Mouse (Mus musculus) limb, embryonic 12.5 days (tissue): Measurements from ENCODE around the gene Slc39a3. TPM values are rescaled to one million over a fixed set of nuclear protein-coding genes. Genes with fewer than 3 reads are reported as not detected.
A peak's percentile ranks its signal among the peaks of the same experiment; 100 is the strongest.
"Not testable (repeated sequence)": the region's sequence is repeated elsewhere in the genome, so short reads cannot be mapped to it uniquely, and the experiment has no call there.

Source experiments
- ATAC-seq: fragments of 200-750 bp; cut with Nextera tagmentation; 2 replicates; pipeline ENCODE4 v1.8.0; 2017; ENCODE audit warnings: low read depth, moderate TSS enrichment; ENCODE audit not compliant: insufficient number of reproducible peaks, insufficient read depth, low FRiP score, low TSS enrichment
- H3K27ac ChIP-seq: fragments of 300-500 bp; sonication (generic); 2 replicates; pipeline ENCODE4 v1.5.1; 2016; ENCODE audit warnings: mild to moderate bottlenecking, moderate library complexity
- H3K27me3 ChIP-seq: fragments of 300-500 bp; sonication (generic); 2 replicates; pipeline ENCODE4 v1.6.1; 2016; ENCODE audit warnings: mild to moderate bottlenecking, moderate library complexity
- H3K36me3 ChIP-seq: fragments of 300-500 bp; sonication (generic); 2 replicates; pipeline ENCODE4 v1.6.1; 2016; ENCODE audit warnings: mild to moderate bottlenecking, moderate library complexity
- H3K4me1 ChIP-seq: fragments of 300-500 bp; sonication (generic); replicated peaks from 2 replicates; pipeline ENCODE4 v1.6.1; 2016
- H3K4me2 ChIP-seq: fragments of 300-500 bp; sonication (generic); 2 replicates; pipeline ENCODE4 v1.6.1; 2016; ENCODE audit warnings: mild to moderate bottlenecking, moderate library complexity
- H3K4me3 ChIP-seq: fragments of 300-500 bp; sonication (generic); replicated peaks from 2 replicates; pipeline ENCODE4 v1.5.1; 2016; ENCODE audit warnings: mild to moderate bottlenecking
- H3K9ac ChIP-seq: fragments of 300-500 bp; sonication (generic); replicated peaks from 2 replicates; pipeline ENCODE4 v1.6.1; 2016; ENCODE audit warnings: mild to moderate bottlenecking, moderate library complexity
- H3K9me3 ChIP-seq: fragments of 300-500 bp; sonication (generic); 2 replicates; pipeline ENCODE4 v1.6.1; 2016; ENCODE audit warnings: mild to moderate bottlenecking, moderate library complexity
- WGBS: fragments of 180-500 bp; shearing (Covaris S2); methylation state at CpG from one replicate; pipeline ENCODE4 v1.1.7; 2016; 5-methylcytosine and 5-hydroxymethylcytosine counted together
- polyA plus RNA-seq: library from polyadenylated mRNA; unstranded; fragments of >200 nt; fragmentation: Nextera tagmentation; extraction: Ambion mirVana; gene quantifications from 2 replicates; pipeline ENCODE4 v1.2.1, GENCODE M21; 2016

The Slc39a3 gene
- polyA plus RNA-seq, 1 experiment from 2014 or later, result 17.6 TPM

- no peak overlapping the region for H3K27ac ChIP-seq
- H3K36me3 ChIP-seq, result no peaks in the 10 kb centered on the region
- 74% methylated on average over 7 of the region's 7 CpGs for WGBS
- no peaks in the 10 kb centered on the region for H3K9me3 ChIP-seq
- no peak overlapping the region for H3K4me3 ChIP-seq
- no peak overlapping the region for H3K4me2 ChIP-seq
- peaks cover 8% of the 10 kb centered on the region for H3K4me1 ChIP-seq
- peaks cover 58% of the 10 kb centered on the region for H3K27me3 ChIP-seq
- ATAC-seq, result no peak
- no peak overlapping the region for H3K9ac ChIP-seq
These were observed 46.8 kb downstream of the Slc39a3 start for GRCm38 (mm10) chr10:80990406-80990805.

- H3K9me3 ChIP-seq, H3K9ac ChIP-seq, ATAC-seq, H3K27ac ChIP-seq, H3K4me2 ChIP-seq, H3K36me3 ChIP-seq, H3K4me3 ChIP-seq: not testable (repeated sequence)
- 51% methylated on average over 4 of the region's 4 CpGs for WGBS
- H3K4me1 ChIP-seq, result peaks cover 12% of the 10 kb centered on the region
- peaks cover 62% of the 10 kb centered on the region for H3K27me3 ChIP-seq
These were observed 47.4 kb downstream of the Slc39a3 start for GRCm38 (mm10) chr10:80989854-80990253.

GRCm38 (mm10) chr10:80989446-80989845 lies 47.8 kb downstream of the Slc39a3 start:
- H3K9me3 ChIP-seq, result no peaks in the 10 kb centered on the region
- no peak overlapping the region for H3K4me2 ChIP-seq
- H3K27ac ChIP-seq, result no peak overlapping the region
- no peak for ATAC-seq
- peaks cover 12% of the 10 kb centered on the region for H3K4me1 ChIP-seq
- 64% methylated on average over 6 of the region's 6 CpGs for WGBS
- no peak overlapping the region for H3K9ac ChIP-seq
- no peaks in the 10 kb centered on the region for H3K36me3 ChIP-seq
- H3K4me3 ChIP-seq, result no peak overlapping the region
- peaks cover 62% of the 10 kb centered on the region for H3K27me3 ChIP-seq

GRCm38 (mm10) chr10:80987709-80988441 lies 49.4 kb downstream of the Slc39a3 start:
- H3K27me3 ChIP-seq, result peaks cover 68% of the 10 kb centered on the region

GRCm38 (mm10) chr10:80986754-80987153 lies 50.5 kb downstream of the Slc39a3 start:
- 74% methylated on average over 6 of the region's 6 CpGs for WGBS
- Histone ChIP-seq H3K27ac (no peak overlapping the region), H3K9ac (no peak overlapping the region), H3K36me3 (no peaks in the 10 kb centered on the region), H3K4me3 (no peak overlapping the region), H3K4me2 (no peak overlapping the region), H3K27me3 (peaks cover 67% of the 10 kb centered on the region), H3K9me3 (no peaks in the 10 kb centered on the region), H3K4me1 (peaks cover 12% of the 10 kb centered on the region)
- no peak for ATAC-seq

More at GRCm38 (mm10) chr10:80987709-80988441, 49.4 kb downstream of the Slc39a3 start:
- ATAC-seq, result peak; percentile 82
- WGBS, result 7% methylated on average over 10 of the region's 10 CpGs
- Histone ChIP-seq H3K9ac (no peak overlapping the region), H3K4me1 (peaks cover 12% of the 10 kb centered on the region), H3K36me3 (no peaks in the 10 kb centered on the region), H3K9me3 (no peaks in the 10 kb centered on the region), H3K4me2 (peak overlapping the region; percentile 27; the same call in 1 of the 2 replicates), H3K4me3 (no peak overlapping the region; the same call in 1 of the 2 replicates), H3K27ac (peak overlapping the region; percentile 42)

GRCm38 (mm10) chr10:80985970-80986701 lies 51.1 kb downstream of the Slc39a3 start:
- H3K9me3 ChIP-seq, result no peaks in the 10 kb centered on the region
- WGBS, result 35% methylated on average over 13 of the region's 13 CpGs

GRCm38 (mm10) chr10:80985241-80985969 lies 51.8 kb downstream of the Slc39a3 start:
- Histone ChIP-seq H3K36me3 (no peaks in the 10 kb centered on the region), H3K4me2 (peak overlapping the region; percentile 50), H3K9ac (0 out of 2 replicates have a peak overlapping the region, but pooled peaks have one; percentile 18), H3K27ac (no peak overlapping the region), H3K4me3 (peak overlapping the region; percentile 19), H3K9me3 (no peaks in the 10 kb centered on the region), H3K27me3 (peaks cover 67% of the 10 kb centered on the region), H3K4me1 (peaks cover 12% of the 10 kb centered on the region)
- WGBS, result 10% methylated on average over 37 of the region's 37 CpGs
- no peak for ATAC-seq

More at GRCm38 (mm10) chr10:80985970-80986701, 51.1 kb downstream of the Slc39a3 start:
- Histone ChIP-seq H3K4me1 (peaks cover 12% of the 10 kb centered on the region), H3K27ac (no peak overlapping the region), H3K4me2 (peak overlapping the region; percentile 50), H3K27me3 (peaks cover 67% of the 10 kb centered on the region), H3K4me3 (peak overlapping the region; percentile 19; the same call in 1 of the 2 replicates), H3K36me3 (no peaks in the 10 kb centered on the region), H3K9ac (0 out of 2 replicates have a peak overlapping the region, but pooled peaks have one; percentile 18)
- no peak for ATAC-seq

- no peak overlapping the region for H3K4me2 ChIP-seq
- no peak for ATAC-seq
- no peaks in the 10 kb centered on the region for H3K36me3 ChIP-seq
- H3K9ac ChIP-seq, result no peak overlapping the region
- no peak overlapping the region for H3K4me3 ChIP-seq
- 87% methylated on average over 12 of the region's 12 CpGs for WGBS
- peaks cover 66% of the 10 kb centered on the region for H3K27me3 ChIP-seq
- peaks cover 12% of the 10 kb centered on the region for H3K4me1 ChIP-seq
- H3K27ac ChIP-seq, result no peak overlapping the region
- no peaks in the 10 kb centered on the region for H3K9me3 ChIP-seq
These were observed 53.0 kb downstream of the Slc39a3 start for GRCm38 (mm10) chr10:80984223-80984622.

- no peak overlapping the region for H3K4me3 ChIP-seq
- H3K4me1 ChIP-seq, result peaks cover 10% of the 10 kb centered on the region
- H3K36me3 ChIP-seq, result no peaks in the 10 kb centered on the region
- H3K9ac ChIP-seq, result no peak overlapping the region
- no peak overlapping the region for H3K4me2 ChIP-seq
- H3K27me3 ChIP-seq, result peaks cover 51% of the 10 kb centered on the region
- ATAC-seq, result no peak
- H3K9me3 ChIP-seq, result no peaks in the 10 kb centered on the region
- WGBS, result 54% methylated on average over 4 of the region's 4 CpGs
- H3K27ac ChIP-seq, result no peak overlapping the region
These were observed 54.8 kb downstream of the Slc39a3 start for GRCm38 (mm10) chr10:80982381-80982780.

- no peak overlapping the region for H3K27ac ChIP-seq
- H3K4me2 ChIP-seq, result no peak overlapping the region
These were observed 55.6 kb downstream of the Slc39a3 start for GRCm38 (mm10) chr10:80981564-80982112.

More at GRCm38 (mm10) chr10:80981564-80982112, 55.6 kb downstream of the Slc39a3 start:
- no peak overlapping the region for H3K9ac ChIP-seq
- H3K27me3 ChIP-seq, result peaks cover 44% of the 10 kb centered on the region
- H3K36me3 ChIP-seq, result no peaks in the 10 kb centered on the region
- peaks cover 10% of the 10 kb centered on the region for H3K4me1 ChIP-seq
- no peak for ATAC-seq
- H3K4me3 ChIP-seq, result no peak overlapping the region
- no peaks in the 10 kb centered on the region for H3K9me3 ChIP-seq
- 68% methylated on average over 7 of the region's 7 CpGs for WGBS
